17 mouse cellular contexts compared by ENCODE assay signal in genomic region chr7:87225617-87226016, GRCm38 (mm10).
"Had no signal": no experiment of that assay in that cellular context is flagged by ENCODE, and none has a peak within 500 bp of the region (broad histone marks: within the 10 kb centered on the region; RNA-seq: fewer than 3 reads in every experiment).

No protein-coding gene starts in this region.

- H3K9ac ChIP-seq: lung, embryonic 14.5 days; midbrain, embryonic 12.5 days; neural tube, embryonic 13.5 days; neural tube, embryonic 15.5 days had no signal

- H3K4me1 ChIP-seq: midbrain, embryonic 10.5 days; midbrain, embryonic 12.5 days; neural tube, embryonic 13.5 days; neural tube, embryonic 15.5 days had no signal

- DNase-seq: lung, postnatal 10 days; lung, postnatal 4 days; midbrain, embryonic 14.5 days; right cerebral cortex, adult 18-20 months; right cerebral cortex, postnatal 25 days; right cerebral cortex, postnatal 4 days; spleen, adult 18-20 months; thymus, adult 18-20 months; thymus, postnatal 14 days; thymus, postnatal 36 days had no signal

- H3K36me3 ChIP-seq: midbrain, embryonic 10.5 days; midbrain, embryonic 12.5 days; neural tube, embryonic 13.5 days; neural tube, embryonic 15.5 days had no signal

- ATAC-seq: midbrain, embryonic 16.5 days had no signal

- H3K4me3 ChIP-seq: midbrain, embryonic 10.5 days; midbrain, embryonic 12.5 days; myocyte; neural tube, embryonic 13.5 days; neural tube, embryonic 15.5 days had no signal

- H3K27ac ChIP-seq: midbrain, embryonic 10.5 days; midbrain, embryonic 12.5 days; neural tube, embryonic 13.5 days; neural tube, embryonic 15.5 days had no signal

- H3K9me3 ChIP-seq: midbrain, embryonic 10.5 days; midbrain, embryonic 12.5 days; neural tube, embryonic 13.5 days; neural tube, embryonic 15.5 days had no signal

- H3K27me3 ChIP-seq: midbrain, embryonic 12.5 days; neural tube, embryonic 13.5 days; neural tube, embryonic 15.5 days had no signal

- H3K4me2 ChIP-seq: lung, embryonic 14.5 days; midbrain, embryonic 12.5 days; neural tube, embryonic 13.5 days; neural tube, embryonic 15.5 days had no signal
